Mouse (Mus musculus) testis, adult 10 weeks (tissue): ENCODE results near the gene Bpifb4. TPM values are rescaled to one million over a fixed set of nuclear protein-coding genes. Genes with fewer than 3 reads are reported as not detected.

Source experiments
- polyA plus RNA-seq: library from polyadenylated mRNA; stranded (reverse); fragments of 350-450 nt; fragmentation: Illumina TruSeq; extraction: RNeasy Lipid Tissue Mini Kit (QIAGEN cat#74804); gene quantifications from one replicate; pipeline ENCODE4 v1.2.3, GENCODE M21; 2014; ENCODE audit warnings: low read depth, low replicate concordance

Bpifb4 gene
- polyA plus RNA-seq = not detected

DNA sequence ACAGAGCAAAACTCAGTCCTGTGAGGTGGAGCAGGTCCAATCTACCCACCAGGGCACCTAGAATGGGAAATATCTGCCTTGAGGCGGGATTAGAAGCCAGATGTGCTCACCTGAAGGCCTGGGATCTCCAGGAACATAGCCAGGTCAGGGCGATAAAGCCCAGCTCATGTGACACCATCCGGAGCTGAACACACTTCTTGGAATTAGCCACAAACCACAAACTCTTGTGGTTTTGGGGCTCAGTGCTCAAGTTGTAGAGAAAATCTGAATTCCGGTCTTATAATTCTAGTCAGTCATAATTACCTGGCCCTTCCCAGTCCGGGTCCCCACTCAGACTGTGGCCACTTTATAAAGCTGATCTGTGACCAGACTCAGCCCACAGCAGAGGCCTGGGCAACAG lies at the start of gene Bpifb4:
Bpifb4 (plus strand) TSS at position 370 of the 400 bp plus-strand sequence.

DNA sequence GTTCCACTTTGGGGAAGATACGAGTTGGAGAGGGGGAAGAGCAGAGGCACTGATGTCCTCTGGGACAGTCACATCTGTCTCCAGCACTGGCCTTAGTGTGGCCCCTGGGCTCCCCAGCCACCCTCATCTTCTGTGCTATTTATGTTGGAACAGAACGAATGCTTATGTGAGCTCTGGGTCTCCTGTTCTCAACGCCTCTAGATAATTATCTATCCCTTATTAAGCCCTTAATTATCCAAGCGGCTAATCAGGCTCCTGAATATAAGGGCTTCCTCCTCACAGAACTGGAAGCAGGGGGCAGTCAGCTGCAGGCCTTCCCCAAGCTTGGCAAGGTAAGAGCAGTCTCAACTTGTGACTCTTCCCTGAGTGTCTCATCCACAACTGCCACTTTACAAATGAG lies 37.9 kb upstream of the Bpifb4 start, which contains the start of gene Bpifb6:
Bpifb6 (plus strand) TSS at position 301 of the 400 bp plus-strand sequence.

DNA sequence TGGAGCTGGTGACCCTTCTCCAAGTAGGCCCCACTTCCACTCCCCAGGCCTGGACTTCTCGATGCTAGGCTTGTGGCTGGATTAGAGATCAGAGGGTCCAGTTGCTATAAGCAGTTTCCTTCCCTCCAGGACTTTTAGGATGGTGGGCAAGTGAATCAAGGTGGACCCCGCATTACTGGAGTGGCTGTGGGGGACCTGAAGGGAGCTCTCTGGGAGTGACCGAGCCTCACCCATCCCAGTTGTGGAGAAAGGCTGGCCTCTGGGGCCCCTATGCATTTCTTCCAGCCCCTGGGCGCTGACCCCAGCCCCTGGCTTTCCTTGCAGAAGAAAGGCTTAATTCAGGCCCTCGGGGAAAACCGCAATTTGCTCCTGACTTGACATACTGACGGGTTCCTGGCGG lies 20.1 kb upstream of the Bpifb4 start, which contains the start of gene Bpifb3:
Bpifb3 (plus strand) TSS at position 301 of the 400 bp plus-strand sequence.

DNA sequence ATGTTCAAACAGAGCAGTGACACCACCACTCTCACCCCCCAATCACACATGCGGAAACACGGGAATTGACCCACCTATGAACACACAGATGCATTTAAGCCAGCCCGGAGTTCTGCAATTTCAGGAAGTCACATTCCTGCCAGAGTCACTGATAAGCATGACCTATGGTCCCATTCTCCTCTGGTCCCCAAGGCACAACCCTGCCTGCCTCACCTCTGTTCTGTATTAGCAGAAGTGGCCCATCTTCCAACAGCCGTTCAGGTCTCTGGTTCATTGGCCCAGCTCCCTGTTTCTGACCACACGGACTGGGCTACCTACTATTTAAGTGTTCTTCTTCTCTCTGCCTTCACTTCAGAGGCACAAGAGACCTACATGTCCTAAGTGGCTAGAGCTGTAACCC lies 36.6 kb downstream of the Bpifb4 start, which contains the start of gene Bpifa6:
Bpifa6 (plus strand) TSS at position 364 of the 400 bp plus-strand sequence.

DNA sequence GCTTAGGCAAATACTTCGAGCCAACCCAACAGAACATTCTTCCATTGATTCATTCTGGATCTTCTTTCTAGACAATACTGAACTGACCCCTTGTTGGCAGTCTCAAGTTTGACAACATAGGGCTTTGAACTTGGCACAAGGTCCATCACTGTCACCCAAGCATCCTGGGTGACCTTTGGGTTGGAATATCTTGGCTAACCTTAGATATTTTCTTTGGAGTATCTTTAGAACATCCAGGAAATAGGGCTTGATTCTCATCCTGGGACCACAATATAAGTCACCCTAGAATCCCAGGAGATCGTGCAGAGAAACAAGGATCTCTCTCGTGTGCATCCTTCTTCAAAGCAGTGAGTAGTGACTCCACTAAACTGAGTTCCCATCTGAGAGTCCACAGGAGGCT lies 70.0 kb downstream of the Bpifb4 start, which contains the start of gene Bpifa2:
Bpifa2 (plus strand) TSS at position 301 of the 400 bp plus-strand sequence.

Other genes starting within 250 kb of the Bpifb4 start
- gene Dnmt3c, start 241.6 kb upstream of the Bpifb4 start, polyA plus RNA-seq = 0.28 TPM
- gene Mapre1, start 196.9 kb upstream of the Bpifb4 start, polyA plus RNA-seq = 246 TPM
- gene Efcab8, start 158.3 kb upstream of the Bpifb4 start, polyA plus RNA-seq = 15.6 TPM
- gene Sun5, start 67.1 kb upstream of the Bpifb4 start, polyA plus RNA-seq = 54.6 TPM
- gene Bpifb2, start 63.2 kb upstream of the Bpifb4 start, polyA plus RNA-seq = 0.15 TPM
- gene Bpifb6, start 37.8 kb upstream of the Bpifb4 start, polyA plus RNA-seq = not detected
- 0.22 TPM for gene Bpifb3, start 20.0 kb upstream of the Bpifb4 start, polyA plus RNA-seq
- 4.7 TPM for gene Bpifa6, start 36.7 kb downstream of the Bpifb4 start, polyA plus RNA-seq
- gene Bpifa2, start 70.1 kb downstream of the Bpifb4 start, polyA plus RNA-seq = not detected
- gene Bpifa3, start 192.1 kb downstream of the Bpifb4 start, polyA plus RNA-seq = 35.2 TPM
- gene Bpifa1, start 204.7 kb downstream of the Bpifb4 start, polyA plus RNA-seq = 0.48 TPM
- gene Bpifa5, start 224.4 kb downstream of the Bpifb4 start, polyA plus RNA-seq = not detected